Mouse (Mus musculus) megakaryocyte, adult 5-6 weeks (primary cell): ENCODE measurements around the gene Atg7. TPM values are rescaled to one million over a fixed set of nuclear protein-coding genes. Genes with fewer than 3 reads are reported as not detected.

Source experiments
- ATAC-seq: 2 replicates; pipeline ENCODE4 v1.8.0; 2016; ENCODE audit warnings: mild to moderate bottlenecking, inconsistent platforms; ENCODE audit not compliant: poor library complexity, severe bottlenecking
- total RNA-seq, 2 experiments: library from RNA; stranded (forward) in 1 of 2; stranded (reverse) in 1 of 2; fragments of 153-499, 151-499 nt in 1 of 2; fragments of 221-1000, 200-1000 nt in 1 of 2; gene quantifications; 2 replicates each; pipeline versions ENCODE4 v1.2.3 to v1.2.4; 2015 to 2017

The Atg7 gene
- total RNA-seq, 2 experiments from 2014 or later = 42.2 to 52.0 TPM

DNA sequence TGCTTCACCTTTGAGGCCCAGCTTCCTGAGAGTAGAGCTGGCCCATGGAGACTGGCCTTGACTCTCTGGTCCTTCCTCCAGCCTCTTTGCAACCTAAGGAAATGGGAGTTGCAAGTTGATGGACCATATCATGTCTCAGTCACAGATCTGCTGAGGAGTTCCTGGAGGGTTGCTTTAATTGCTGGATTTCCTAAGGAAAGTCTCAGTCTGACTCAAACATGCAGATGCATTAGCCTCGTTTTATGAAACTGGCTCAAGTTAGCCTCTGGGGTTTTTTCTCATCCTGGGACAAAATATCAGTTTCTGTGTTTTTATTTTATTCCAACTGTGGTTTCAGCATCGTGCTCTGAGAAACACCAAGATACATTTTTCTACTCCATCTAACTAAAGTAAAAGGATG is 137.7 kb downstream of the Atg7 start:
- no peak for ATAC-seq

DNA sequence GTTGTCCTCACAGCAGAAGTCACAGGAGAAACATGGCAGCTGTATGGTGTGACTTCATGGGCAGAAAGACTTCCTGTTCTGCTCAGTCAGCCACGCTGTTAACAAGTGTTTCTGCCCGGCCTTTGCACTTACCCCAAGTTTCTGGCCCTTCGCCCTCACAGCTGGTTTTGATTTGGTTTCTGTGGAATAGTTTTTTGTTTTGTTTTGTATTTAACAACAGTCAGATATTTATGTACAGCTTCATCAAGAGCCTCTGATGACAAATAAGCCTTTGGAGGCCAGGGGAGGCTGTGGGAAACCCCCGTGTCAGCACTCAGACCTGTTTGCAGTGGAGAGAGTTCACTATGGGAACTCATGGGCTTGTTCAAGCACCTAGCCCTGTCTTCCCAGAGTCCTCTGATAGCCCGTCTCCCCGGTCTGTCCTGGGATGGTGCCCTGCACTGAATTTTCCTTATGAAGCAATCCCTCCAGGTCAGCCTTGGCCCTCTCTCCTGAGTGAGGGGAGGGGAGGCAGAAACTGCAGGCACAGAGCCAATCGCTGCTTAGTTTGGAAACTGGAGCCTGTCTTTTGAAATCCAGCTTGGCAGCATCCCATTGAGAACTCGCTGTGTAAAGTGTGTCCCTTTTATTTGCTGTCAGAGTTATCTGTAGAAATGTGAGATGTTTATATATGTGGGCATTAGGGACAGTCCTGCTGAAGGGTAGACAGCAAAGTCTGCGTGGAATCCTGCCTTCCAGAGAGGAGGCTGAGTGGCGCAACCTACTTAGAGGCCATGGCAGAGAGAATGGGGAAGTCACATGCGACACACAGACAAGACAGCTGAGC is 138.7 kb downstream of the Atg7 start:
- ATAC-seq = peak; percentile 94

DNA sequence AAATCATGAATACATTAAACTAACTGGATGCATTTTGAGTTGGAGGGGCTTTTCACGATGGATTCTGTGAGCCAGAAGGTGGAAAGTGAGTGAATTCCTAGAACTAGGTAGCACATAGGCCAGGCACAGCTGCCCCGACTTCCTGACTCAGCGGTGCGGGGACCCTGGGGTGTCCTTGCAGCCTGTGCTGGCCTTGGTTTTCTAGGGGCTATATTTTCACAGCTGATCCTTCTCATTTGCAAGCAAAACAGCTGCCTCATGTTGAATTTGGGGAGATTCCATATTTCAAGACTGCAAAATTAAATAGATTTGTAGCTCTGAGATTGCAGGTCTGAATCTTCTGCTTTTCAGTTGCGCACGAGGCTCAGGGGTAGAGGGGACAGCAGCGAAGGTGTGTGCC is 139.6 kb downstream of the Atg7 start:
- no peak for ATAC-seq

DNA sequence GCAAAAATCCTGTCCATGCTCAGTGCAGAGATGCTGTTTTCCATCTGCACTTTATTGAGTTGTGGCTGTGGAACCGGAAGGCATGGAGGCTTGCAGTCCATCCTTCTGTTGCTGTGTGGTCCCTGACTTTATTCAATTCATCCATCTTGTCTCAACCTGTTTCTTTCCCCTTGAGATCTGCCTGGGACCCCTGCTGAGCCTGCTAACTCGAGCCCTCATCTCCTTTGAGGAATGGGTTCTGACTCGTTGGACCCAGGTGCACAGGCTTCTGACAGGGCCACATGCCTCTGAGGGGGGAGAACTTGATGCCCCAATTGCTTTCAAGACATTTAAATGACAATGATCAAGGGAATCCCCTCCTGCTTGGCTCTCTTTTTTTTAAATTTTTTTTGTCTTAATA is 143.6 kb downstream of the Atg7 start:
- ATAC-seq = no peak

DNA sequence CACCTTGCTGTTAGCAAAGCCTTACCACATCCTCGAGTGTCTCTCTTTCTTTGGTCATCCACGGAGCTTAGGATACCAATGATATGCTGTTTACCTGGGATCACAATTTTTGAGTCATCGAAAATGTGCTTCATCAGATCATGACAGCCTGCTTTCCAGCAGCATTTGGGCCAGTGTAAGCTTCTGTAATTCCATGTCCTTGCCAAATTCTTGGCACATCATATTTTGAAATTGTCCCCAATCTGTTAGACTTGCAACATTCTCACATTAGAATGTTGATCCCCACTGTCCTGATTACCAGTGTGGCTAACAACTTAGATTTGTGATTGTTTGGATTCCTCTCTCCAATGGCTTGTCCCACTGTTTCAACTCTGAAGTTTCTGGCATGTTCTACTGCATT is 144.7 kb downstream of the Atg7 start:
- ATAC-seq = no peak

DNA sequence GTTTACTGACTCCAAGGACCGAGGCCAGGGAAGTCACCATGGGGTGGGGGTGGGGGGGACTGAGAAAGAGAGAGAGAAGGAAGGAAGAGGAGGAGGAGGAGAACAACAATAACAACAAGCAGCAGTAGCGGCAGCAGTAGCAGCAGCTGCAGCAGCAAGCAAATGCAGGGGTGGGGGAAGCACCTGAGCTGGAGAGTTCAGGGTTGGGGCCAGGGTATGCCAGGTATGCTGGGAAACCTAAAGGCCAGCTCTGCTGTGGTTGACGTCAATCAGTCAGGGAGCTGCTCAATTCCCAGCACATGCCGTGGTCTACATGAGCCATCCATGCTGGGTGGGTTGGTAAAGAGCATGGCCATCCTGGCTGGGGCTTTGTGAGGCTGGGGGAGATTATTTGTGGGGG is 145.8 kb downstream of the Atg7 start:
- ATAC-seq = no peak

DNA sequence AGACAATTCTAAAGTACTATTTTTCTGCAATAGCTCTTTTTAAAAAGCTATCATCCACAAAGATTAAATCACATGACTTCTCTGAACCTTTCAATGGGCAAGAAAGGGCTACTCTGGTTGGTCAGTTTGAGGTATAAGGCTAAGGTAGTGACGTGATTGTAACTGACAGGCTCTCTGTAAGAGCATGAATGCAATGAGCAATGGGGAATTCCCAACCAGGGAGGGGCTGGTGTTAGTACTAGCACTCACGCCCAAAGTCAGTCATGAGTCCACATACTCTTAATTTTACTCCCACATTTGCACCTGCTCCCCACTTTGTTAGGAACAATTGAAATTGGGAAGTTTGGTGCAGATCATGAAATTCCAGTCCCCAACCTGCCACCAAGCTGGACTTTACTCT is 147.2 kb downstream of the Atg7 start:
- ATAC-seq = no peak

DNA sequence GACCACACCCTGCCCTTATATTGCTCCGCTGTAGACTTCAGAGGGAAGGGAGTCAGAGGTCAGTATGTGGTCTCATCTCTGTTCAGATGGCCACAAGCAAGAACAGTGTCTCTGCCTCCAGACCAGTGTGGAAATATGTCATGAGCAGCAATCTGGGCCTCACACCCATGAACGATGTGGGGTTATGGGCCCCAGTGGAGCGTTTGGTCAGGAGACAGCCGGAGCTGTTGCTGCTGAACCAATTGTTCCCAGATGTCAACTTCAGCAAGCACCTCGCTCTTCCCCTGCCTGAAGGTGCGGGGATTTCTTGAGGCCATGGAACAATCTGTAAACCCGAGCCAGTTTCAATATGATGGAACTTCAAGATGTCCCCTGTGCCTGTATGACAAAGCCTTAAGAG is 148.0 kb downstream of the Atg7 start:
- ATAC-seq = no peak

DNA sequence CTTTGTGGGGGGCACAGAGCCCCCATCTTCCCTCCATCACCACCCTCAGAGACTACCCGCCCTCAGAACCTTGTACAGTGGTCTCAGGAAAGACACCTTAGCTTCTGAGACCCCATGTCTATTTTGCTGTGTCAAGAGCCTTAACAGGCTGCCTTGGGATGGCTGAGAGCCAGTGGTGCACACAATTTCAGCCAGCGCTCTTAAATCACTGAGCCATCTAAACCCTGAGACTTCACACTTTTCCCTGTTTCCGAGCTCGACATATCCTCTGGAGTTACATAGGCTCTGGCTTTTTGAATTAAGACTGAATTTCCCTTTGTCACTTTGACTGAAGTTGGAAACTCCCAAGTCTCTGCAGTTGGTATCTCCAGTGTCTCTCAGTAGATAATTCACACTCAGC is 148.9 kb downstream of the Atg7 start:
- ATAC-seq = no peak

DNA sequence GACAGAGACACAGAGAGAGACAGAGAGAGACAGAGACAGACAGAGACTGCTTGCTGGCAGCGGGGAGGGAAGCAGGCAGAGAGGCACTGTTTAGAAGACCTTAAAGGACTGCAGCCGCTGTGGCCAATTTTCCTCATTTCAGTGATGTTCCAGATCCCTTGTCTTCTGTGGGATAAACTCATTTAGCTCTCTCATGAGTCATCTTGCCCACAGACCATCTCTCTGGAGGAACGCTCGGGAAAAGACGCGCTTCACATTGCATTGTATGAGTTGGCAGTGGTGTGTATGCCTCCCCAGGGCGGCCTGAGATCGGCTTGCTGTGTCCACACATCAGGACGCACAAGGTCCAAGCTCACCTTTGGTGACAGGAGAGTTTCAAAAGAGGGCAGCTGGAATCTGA is 151.8 kb downstream of the Atg7 start:
- no peak for ATAC-seq

DNA sequence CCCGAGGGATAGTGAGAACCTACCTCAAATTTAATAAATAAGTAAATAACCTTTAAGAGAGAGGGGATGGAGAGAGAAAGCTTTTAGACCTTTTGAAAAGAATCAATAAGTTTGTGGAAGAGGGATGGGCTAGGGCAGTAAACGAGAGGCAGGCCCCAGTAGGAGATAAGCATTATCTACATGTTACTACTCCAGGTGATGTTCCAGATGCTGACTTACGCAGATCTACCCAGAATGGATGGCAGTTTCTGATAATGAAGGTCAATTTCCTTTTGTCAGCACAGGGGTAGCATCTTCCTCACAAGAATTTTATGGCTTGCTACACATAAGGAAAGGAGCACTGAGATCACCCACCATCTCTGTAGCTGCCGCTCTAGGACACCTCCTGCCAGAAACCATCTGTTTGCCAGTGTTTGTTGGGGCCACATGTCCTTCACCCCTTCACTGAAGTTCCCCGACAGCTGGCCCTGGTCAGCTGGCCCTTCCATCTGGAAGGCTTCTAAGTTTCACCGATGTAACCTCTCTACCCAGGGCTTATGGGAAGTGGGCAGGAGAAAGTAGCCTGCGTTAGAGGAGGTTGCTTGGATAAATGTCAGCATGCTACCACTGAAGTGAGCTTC is 152.9 kb downstream of the Atg7 start:
- ATAC-seq = no peak

DNA sequence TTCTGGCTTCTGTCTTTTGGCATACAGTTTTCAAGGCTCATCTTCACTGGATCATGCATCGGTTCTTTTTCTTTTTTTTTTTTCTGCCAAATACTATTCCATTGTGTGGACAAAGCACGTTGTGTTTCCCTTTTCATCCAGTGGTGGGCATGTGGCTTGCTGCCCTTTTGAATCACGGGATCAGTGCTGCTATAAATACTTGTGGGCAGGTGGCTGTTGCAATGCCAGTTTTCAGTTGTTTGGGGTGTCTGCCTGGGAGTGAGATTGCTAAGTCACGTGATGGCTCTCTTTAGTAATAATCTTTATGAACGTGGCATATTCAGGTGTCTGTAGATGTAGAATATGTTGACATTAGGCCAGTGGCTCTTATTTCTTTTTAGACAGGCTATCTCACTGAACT is 155.0 kb downstream of the Atg7 start:
- ATAC-seq = peak; percentile 15

DNA sequence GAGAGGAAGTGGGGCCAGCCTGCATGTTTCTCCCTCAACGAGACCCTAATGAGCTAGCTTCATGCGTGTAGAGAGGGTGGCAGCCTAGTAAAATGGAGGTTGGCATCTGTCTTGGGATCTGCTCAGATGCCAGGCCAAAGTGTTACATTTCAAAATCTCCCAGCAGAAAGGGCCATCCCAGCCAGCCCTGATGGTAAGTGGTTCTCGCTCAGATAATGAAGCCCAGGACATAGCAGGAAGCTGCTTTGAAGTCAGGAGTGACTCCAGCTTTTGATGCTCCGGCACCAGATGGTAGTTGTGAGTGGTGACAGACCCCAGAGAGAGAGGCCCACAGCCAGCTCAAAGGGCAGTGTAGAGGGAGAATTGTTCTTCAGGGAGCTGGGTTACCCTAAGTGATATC is 155.8 kb downstream of the Atg7 start:
- no peak for ATAC-seq

DNA sequence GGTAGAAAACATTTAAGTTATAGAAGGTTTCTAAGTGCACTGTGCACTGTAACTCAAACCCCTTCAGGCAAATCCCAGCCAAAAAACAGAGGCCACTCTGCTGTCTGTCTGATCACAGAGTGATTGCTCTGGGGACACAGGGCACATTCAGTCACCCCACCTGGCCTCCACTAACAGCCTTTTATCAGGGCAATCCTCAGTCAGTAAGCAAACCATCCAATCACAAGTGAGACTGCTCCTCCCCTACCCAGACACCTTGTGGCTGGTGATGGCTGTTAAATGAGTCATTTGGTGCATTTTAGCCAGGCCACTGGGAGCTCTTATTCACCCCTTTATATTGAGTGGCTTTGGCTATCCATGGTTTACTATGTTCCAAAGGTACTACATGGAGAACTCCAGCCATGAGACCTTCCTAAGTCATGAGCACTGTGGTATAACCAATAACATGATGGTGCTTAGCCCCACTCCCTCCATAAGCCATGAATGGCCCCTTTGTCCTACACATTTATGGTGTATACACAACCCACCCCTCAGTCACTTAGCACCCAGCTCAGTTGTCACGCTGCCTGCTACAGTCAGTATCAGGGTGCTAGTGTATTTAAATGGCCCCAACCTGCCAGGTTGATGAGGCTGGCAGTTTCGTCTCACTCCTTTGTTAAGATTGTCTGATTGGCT is 157.5 kb downstream of the Atg7 start:
- no peak for ATAC-seq

DNA sequence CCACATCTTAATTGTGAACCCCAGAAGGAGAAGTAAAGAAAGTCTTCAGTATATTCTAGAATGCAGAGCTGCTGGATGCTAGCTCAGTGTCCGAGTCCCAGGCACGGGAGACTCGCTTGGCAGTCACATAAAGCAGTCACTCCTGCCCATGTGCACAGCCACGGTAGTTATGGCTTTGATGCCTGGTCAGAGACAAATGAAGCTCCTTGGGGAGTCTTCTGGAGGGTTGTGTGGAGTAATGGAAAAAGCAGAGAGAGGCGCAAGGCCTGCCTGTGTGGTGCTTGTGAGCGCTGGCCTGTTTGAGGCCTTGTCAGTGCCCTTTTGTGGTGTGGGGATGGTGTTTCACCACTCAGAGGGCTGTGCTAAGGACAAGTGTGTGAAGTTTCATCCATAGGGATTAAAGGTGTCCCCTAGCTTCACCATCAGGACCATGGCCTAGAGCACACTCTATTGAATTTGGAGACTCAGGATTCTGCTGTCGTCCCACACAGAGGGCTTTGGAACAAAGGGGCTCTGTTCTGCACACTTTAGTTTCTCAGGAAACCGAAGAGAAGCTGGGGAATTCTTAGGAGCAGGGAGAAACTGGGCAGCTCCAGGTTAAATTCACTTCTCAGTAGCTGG is 161.1 kb downstream of the Atg7 start:
- ATAC-seq = no peak

DNA sequence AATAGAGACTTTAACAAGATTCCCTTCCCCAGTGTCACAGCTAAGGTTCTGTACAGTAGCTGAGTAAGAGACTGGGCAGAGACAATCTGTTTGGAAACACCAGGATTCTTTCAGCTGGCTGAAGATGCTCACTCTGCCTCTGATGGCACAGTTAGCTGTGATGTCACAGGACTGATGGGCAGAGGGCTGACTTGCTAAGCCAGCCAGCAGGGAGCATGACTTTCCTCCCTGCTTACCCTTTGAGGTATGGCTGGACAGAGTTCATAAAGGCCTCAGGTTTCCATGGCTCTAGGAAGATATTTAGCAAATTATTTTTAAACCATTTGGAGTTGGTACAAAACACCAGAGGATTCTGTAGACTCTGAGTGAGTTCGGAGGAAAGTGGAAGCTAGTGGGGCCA is 162.0 kb downstream of the Atg7 start:
- ATAC-seq = no peak

DNA sequence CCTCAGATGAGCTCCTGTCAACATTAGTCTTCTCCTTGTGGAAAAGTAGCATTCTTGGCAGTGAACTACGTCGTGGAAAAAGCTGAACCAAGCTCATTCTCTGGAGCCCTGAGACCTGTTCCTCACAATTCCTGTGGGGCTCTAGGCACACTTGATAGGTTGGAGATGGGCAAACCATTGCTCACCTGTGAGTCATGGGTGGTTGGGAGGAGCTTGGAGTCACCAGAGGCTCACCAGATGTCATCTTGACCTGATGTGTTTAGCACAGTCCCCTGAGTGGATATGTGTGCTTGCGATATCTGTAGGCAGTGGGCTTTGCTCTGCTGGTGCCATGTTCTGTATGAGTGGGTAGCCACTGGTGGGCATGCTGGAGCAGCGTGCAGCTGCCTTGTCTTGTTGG is 163.0 kb downstream of the Atg7 start:
- ATAC-seq = no peak

DNA sequence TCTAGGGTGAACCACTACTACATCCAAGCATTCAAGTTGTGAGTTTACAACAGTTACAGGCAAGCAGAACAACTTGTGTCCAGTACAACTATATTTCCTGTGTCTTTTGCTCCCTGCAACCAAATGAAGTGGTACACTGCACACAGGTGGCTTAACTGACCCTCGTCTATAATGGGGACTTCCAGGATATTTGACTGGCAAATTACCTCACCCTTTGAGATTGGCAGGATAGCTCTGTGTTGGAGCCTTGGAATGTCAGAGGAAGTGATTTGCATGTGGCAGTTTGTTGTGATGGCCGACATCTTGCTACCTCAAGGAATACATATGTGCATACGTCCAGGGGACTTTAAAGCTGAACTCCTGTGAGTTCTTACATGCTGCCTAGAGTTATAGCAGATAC is 164.6 kb downstream of the Atg7 start:
- ATAC-seq = no peak

DNA sequence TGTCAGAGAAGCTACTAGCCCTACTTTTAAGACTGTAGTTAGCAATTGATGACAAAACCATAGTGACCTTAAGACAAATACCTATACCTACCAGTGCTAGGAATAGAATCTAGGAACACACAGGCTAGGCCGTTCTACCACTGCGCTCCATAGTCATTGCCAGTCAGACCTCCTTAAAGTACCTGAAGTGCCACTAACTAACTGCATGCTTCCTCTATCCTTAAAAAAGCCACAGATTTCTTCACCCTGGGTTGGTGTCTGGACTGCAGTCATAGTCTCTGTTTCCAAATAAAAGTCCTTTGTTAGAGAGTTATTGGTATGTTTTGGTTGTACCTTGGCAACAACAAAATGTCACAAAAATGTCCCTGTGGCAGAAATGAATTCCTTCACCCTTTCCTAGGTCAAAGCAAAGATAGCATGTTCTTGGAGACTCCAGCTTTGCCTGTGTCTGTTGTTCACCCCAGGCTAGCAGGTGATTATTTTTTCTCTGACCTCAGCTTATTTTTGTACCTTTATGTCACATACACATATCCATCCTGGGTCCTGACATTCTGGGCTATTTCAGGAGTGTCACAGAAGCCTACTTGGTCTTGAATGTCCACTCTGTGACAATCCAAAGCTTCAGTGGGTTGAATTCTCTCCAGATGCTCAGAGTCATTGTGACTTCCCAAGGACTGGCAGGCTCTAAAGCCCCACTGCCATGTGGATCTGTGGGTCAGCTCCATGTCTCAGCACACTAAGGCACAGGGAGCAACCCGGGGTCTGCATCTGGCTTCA is 165.9 kb downstream of the Atg7 start:
- ATAC-seq = no peak; the same call in 1 of the 2 replicates

DNA sequence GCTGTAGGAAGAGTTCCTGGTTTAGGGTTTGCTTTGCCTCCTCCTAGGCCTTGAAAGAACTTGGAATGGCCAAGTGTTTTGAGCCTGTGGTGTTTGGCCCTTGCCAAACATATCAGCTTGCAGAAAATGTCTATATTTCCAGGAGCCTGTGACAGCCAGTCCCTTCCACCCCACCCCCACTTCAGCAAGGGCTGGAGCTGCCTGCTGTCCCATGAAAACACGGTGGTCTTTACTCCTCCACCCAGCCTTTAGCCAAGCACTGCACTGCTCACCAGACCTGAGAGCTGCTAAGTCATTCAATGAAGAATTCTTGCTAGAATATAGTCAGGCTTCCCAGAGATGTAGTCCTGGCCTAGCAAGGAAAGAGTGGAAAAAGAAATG is 166.5 kb downstream of the Atg7 start:
- no peak for ATAC-seq

DNA sequence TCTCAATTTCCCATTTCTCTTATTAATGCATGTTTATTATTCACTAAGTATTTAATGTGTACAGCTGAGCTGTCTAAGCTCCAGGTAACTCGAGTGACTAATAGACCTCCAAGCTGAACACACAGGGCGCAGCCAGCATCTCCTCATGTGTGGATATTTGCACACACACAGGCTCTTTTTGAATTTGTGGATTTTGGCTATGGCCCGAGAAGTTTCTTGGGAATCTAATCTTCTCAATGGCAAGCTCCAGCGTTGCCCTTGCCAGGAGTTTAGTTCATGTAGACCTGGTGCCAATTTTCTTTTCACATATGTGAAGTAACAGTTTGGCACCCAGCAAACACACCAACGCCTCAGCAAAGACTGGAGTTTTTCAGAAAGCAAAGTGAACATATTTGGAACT is 169.4 kb downstream of the Atg7 start:
- no peak for ATAC-seq
